Mouse (Mus musculus) limb, embryonic 14.5 days (tissue): ENCODE results near the gene Slc18a2. TPM values are rescaled to one million over a fixed set of nuclear protein-coding genes. Genes with fewer than 3 reads are reported as not detected.
A peak's percentile ranks its signal among the peaks of the same experiment; 100 is the strongest.

Source experiments
- ATAC-seq: fragments of 200-750 bp; cut with Nextera tagmentation; 2 replicates; pipeline ENCODE4 v1.8.0; 2017; ENCODE audit warnings: low read depth, moderate number of reproducible peaks, moderate TSS enrichment; ENCODE audit not compliant: low FRiP score
- DNase-seq: peaks from one replicate; pipeline ENCODE4 v3.0.0-alpha.2; 2015; ENCODE audit warnings: low spot score
- H3K27ac ChIP-seq: fragments of 300-500 bp; sonication (generic); replicated peaks from 2 replicates; pipeline ENCODE4 v1.5.1; 2014; ENCODE audit warnings: low read depth, mild to moderate bottlenecking, low read length, moderate library complexity, mixed read lengths
- H3K27me3 ChIP-seq: fragments of 300-500 bp; sonication (generic); 2 replicates; pipeline ENCODE4 v1.6.1; 2014; ENCODE audit warnings: low read length, mixed read lengths; ENCODE audit not compliant: control insufficient read depth, insufficient read depth
- H3K36me3 ChIP-seq: fragments of 300-500 bp; sonication (generic); 2 replicates; pipeline ENCODE4 v1.6.1; 2014; ENCODE audit warnings: mild to moderate bottlenecking, low read length, moderate library complexity, mixed read lengths; ENCODE audit not compliant: control insufficient read depth, insufficient read depth
- H3K4me1 ChIP-seq: fragments of 300-500 bp; sonication (generic); 2 replicates; pipeline ENCODE4 v1.6.1; 2014; ENCODE audit warnings: antibody characterized with exemption, low read length, mixed read lengths; ENCODE audit not compliant: control insufficient read depth, insufficient read depth
- H3K4me2 ChIP-seq: fragments of 300-500 bp; sonication (generic); replicated peaks from 2 replicates; pipeline ENCODE4 v1.6.1; 2014; ENCODE audit warnings: low read depth, mild to moderate bottlenecking, low read length, moderate library complexity; ENCODE audit not compliant: severe bottlenecking
- H3K4me3 ChIP-seq: fragments of 300-500 bp; sonication (generic); replicated peaks from 2 replicates; pipeline ENCODE4 v1.5.1; 2014; ENCODE audit warnings: low read length
- H3K9ac ChIP-seq: fragments of 300-500 bp; sonication (generic); 2 replicates; pipeline ENCODE4 v1.6.1; 2014; ENCODE audit warnings: mild to moderate bottlenecking, low read depth, low read length, moderate library complexity; ENCODE audit not compliant: severe bottlenecking
- H3K9me3 ChIP-seq: fragments of 300-500 bp; sonication (generic); 2 replicates; pipeline ENCODE4 v1.6.1; 2016; ENCODE audit warnings: low read length; ENCODE audit not compliant: control insufficient read depth
- POLR2A ChIP-seq: fragments of 200-500 bp; IDR thresholded peaks from 2 replicates; pipeline ENCODE4 v1.8.0; 2012; ENCODE audit warnings: inconsistent platforms, mild to moderate bottlenecking, moderate library complexity, borderline replicate concordance; ENCODE audit not compliant: insufficient read depth, insufficient read length; ENCODE audit errors: extremely low read depth
- WGBS: fragments of 180-500 bp; shearing (Covaris S2); extraction: QIAGEN DNeasy Blood & Tissue Kit; methylation state at CpG from one replicate; pipeline ENCODE4 v1.1.7; 2014; 5-methylcytosine and 5-hydroxymethylcytosine counted together
- polyA plus RNA-seq, 2 experiments: library from polyadenylated mRNA; depleted of rRNA in 1 of 2; stranded (reverse) in 1 of 2; unstranded in 1 of 2; fragments of >200 nt; fragmentation: Nextera tagmentation in 1 of 2; extraction: Ambion mirVana in 1 of 2; gene quantifications; 2 replicates each; pipeline versions ENCODE4 v1.2.1 to v1.2.3; 2012 to 2014

Slc18a2 gene
- polyA plus RNA-seq (2012; rRNA removed) (2.5 and 2.6 TPM in 2 replicates), polyA plus RNA-seq (2014; fragmentation: Nextera tagmentation; extraction: Ambion mirVana) (8.2 TPM in 2 replicates)

DNA sequence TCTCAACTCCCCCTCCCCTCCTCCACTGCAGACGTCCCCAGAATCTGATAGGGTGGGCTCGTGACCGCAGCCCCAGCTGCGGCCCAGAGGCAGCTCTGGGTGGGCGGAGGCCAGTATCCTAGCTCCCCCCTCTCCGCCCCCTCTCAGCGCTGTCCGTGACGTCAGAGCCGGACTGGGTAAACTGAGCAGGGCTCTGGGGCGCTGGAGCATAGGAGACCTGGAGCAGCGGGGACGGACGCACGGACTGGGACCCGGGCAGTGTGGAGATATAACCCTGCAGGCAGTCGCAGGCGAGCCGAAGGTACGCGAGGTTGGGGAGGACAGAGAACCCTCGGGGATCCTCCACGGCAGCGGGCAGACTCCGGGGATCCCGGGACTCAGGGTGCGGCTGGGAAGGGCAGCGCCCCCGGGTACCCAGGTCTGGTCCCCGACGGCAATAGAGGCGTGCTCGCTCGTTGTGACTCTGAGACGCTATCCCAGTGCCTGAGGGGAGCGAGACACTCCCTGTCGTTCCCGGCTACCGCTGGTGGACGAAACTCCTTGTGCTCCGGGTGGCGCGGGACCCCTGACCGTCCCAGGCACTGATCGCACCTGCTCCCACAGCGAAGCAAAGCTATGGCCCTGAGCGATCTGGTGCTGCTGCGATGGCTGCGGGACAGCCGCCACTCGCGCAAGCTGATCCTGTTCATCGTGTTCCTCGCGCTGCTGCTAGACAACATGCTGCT is at the start of gene Slc18a2:
Gene Slc18a2 (plus strand): TSS at position 179 of the 725 bp plus-strand sequence.
- H3K4me2 ChIP-seq = peak within 1 kb of the TSS; percentile 90
- peak within 1 kb of the TSS; percentile 49 for H3K9ac ChIP-seq
- DNase-seq (peak; percentile 6), ATAC-seq (peak; percentile 80)
- H3K36me3 ChIP-seq = no peaks in the 10 kb centered on the region
- no peak within 1 kb of the TSS for H3K27ac ChIP-seq
- H3K9me3 ChIP-seq = peaks cover 5% of the 10 kb centered on the region; the same call in 1 of the 2 replicates
- H3K4me3 ChIP-seq = peak within 1 kb of the TSS; percentile 44
- H3K27me3 ChIP-seq = peaks cover 15% of the 10 kb centered on the region
- 0 out of 2 replicates have a peak, but pooled peaks cover 5% of the 10 kb centered on the region for H3K4me1 ChIP-seq
- TF ChIP-seq POLR2A = no peak
- WGBS = under 1% methylated on average over 38 of the region's 55 CpGs

- H3K27me3 ChIP-seq = no peaks in the 10 kb centered on the region
- TF ChIP-seq POLR2A = no peak
- DNase-seq (no peak), ATAC-seq (no peak)
- H3K36me3 ChIP-seq = no peaks in the 10 kb centered on the region
- no peak overlapping the region for H3K27ac ChIP-seq
- WGBS = 76% methylated on average over 3 of the region's 3 CpGs
- H3K9ac ChIP-seq = no peak overlapping the region
- no peaks in the 10 kb centered on the region for H3K4me1 ChIP-seq
- no peak overlapping the region for H3K4me3 ChIP-seq
- no peak overlapping the region for H3K4me2 ChIP-seq
- H3K9me3 ChIP-seq = no peaks in the 10 kb centered on the region
Observed at GRCm38 (mm10) chr19:59216891-59217290, 43.8 kb upstream of the Slc18a2 start.

- ATAC-seq (no peak), DNase-seq (no peak)
- no peak for TF ChIP-seq POLR2A
- Histone ChIP-seq H3K27ac (no peak within 1 kb of the TSS), H3K9me3 (no peaks in the 10 kb centered on the region), H3K4me3 (no peak within 1 kb of the TSS), H3K36me3 (no peaks in the 10 kb centered on the region), H3K9ac (no peak within 1 kb of the TSS), H3K27me3 (no peaks in the 10 kb centered on the region), H3K4me1 (no peaks in the 10 kb centered on the region), H3K4me2 (no peak within 1 kb of the TSS)
- 86% methylated on average over 8 of the region's 8 CpGs for WGBS
Observed at GRCm38 (mm10) chr19:59218991-59219390, 41.7 kb upstream of the Slc18a2 start, which contains the start of gene Kcnk18. Kcnk18 (plus strand) TSS chr19:59219214.

GRCm38 (mm10) chr19:59221131-59221530 is 39.6 kb upstream of the Slc18a2 start:
- WGBS = 67% methylated on average over 3 of the region's 3 CpGs
- no peak for ATAC-seq

GRCm38 (mm10) chr19:59228376-59228775 is 32.3 kb upstream of the Slc18a2 start:
- no peaks in the 10 kb centered on the region for H3K27me3 ChIP-seq
- no peak for DNase-seq
- H3K4me3 ChIP-seq = no peak overlapping the region
- H3K27ac ChIP-seq = no peak overlapping the region
- H3K9me3 ChIP-seq = no peaks in the 10 kb centered on the region
- no peak overlapping the region for H3K4me2 ChIP-seq
- WGBS = 54% methylated on average over 3 of the region's 3 CpGs
- no peaks in the 10 kb centered on the region for H3K36me3 ChIP-seq
- no peak for TF ChIP-seq POLR2A
- no peaks in the 10 kb centered on the region for H3K4me1 ChIP-seq
- no peak for ATAC-seq
- H3K9ac ChIP-seq = no peak overlapping the region

More at GRCm38 (mm10) chr19:59221131-59221530, 39.6 kb upstream of the Slc18a2 start:
- H3K4me1 ChIP-seq = no peaks in the 10 kb centered on the region
- H3K36me3 ChIP-seq = no peaks in the 10 kb centered on the region
- no peak for TF ChIP-seq POLR2A
- no peak overlapping the region for H3K4me2 ChIP-seq
- H3K9ac ChIP-seq = no peak overlapping the region
- no peaks in the 10 kb centered on the region for H3K27me3 ChIP-seq
- DNase-seq = no peak
- no peaks in the 10 kb centered on the region for H3K9me3 ChIP-seq
- H3K27ac ChIP-seq = no peak overlapping the region
- no peak overlapping the region for H3K4me3 ChIP-seq

GRCm38 (mm10) chr19:59232786-59233185 is 27.9 kb upstream of the Slc18a2 start:
- WGBS = 67% methylated on average over 5 of the region's 5 CpGs

More at GRCm38 (mm10) chr19:59232786-59233185, 27.9 kb upstream of the Slc18a2 start:
- no peak overlapping the region for H3K9ac ChIP-seq
- H3K9me3 ChIP-seq = no peaks in the 10 kb centered on the region
- H3K4me1 ChIP-seq = no peaks in the 10 kb centered on the region
- H3K27me3 ChIP-seq = no peaks in the 10 kb centered on the region
- ATAC-seq = no peak
- H3K36me3 ChIP-seq = no peaks in the 10 kb centered on the region
- no peak overlapping the region for H3K27ac ChIP-seq
- H3K4me2 ChIP-seq = no peak overlapping the region
- no peak overlapping the region for H3K4me3 ChIP-seq
- DNase-seq = no peak
- TF ChIP-seq POLR2A = no peak
